ENCODE assay signal across 17 mouse cellular contexts in the genomic region with DNA sequence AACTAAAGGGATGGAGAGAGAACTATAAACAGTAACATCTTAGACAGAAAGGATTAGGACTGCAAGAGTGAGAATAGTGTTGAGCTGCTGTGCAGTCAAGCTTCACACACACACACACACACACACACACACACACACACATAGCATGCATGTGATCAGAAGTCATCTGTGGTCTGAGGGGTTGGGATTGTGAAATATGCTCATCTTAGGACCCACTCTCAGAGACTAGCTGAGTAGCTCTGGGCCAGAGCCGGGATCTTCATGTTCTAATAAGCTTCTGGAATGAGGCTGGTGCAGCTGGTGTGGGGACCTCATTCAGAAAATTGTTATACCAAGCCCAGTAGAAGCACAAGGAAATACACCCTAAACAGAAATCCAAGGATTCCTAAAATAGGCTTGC.
"Had no signal": no experiment of that assay in that cellular context is flagged by ENCODE, and none has a peak within 500 bp of the region (broad histone marks: within the 10 kb centered on the region; RNA-seq: fewer than 3 reads in every experiment).

No protein-coding gene starts in this region.

- DNase-seq: forebrain, postnatal 0 days; gastrocnemius, postnatal 25 days; heart, adult 2 months; heart, postnatal 10 days; heart, postnatal 4 days; kidney, adult 18-20 months; kidney, adult 9 months; kidney, postnatal 14 days; kidney, postnatal 36 days; layer of hippocampus, adult 9-11 months; layer of hippocampus, postnatal 36 days; left cerebral cortex, postnatal 4 days had no signal

- ATAC-seq: forebrain, postnatal 0 days; hindbrain, embryonic 16.5 days; inflammation-experienced regulatory T-cells, adult 6 months; intestine, embryonic 15.5 days; intestine, postnatal 0 days; liver, embryonic 12.5 days had no signal
